ENCODE assay signal across 17 mouse cellular contexts in genomic region chr11:67001717-67002116, GRCm38 (mm10). TPM values are rescaled to one million over a fixed set of nuclear protein-coding genes. Genes with fewer than 3 reads are reported as not detected.
DNase-seq lines count a peak whose midpoint lies in the region; ATAC-seq lines count a peak whose summit lies in the region.
"Had no signal": no experiment of that assay in that cellular context is flagged by ENCODE, and none has a peak within 500 bp of the region (broad histone marks: within the 10 kb centered on the region; RNA-seq: fewer than 3 reads in every experiment).

No protein-coding gene starts in this region.

- H3K36me3 ChIP-seq in embryonic facial prominence, embryonic 10.5 days (replicated peaks), result no peaks in the 10 kb centered on the region
- no peaks in the 10 kb centered on the region for H3K36me3 ChIP-seq in hindbrain, embryonic 11.5 days (ENCODE audit: control insufficient read depth, insufficient read depth, low read length)
- no peaks in the 10 kb centered on the region for H3K36me3 ChIP-seq in midbrain, embryonic 13.5 days
- H3K36me3 ChIP-seq: limb, embryonic 13.5 days had no signal

- peak; percentile 56 for ATAC-seq in hindbrain, embryonic 11.5 days (ENCODE audit: low FRiP score)
- peak; percentile 83 for ATAC-seq in midbrain, embryonic 13.5 days

- H3K4me3 ChIP-seq in embryonic facial prominence, embryonic 10.5 days, result no peak overlapping the region
- no peak overlapping the region for H3K4me3 ChIP-seq in hindbrain, embryonic 11.5 days (ENCODE audit: low read depth, low read length)
- H3K4me3 ChIP-seq in midbrain, embryonic 13.5 days (replicated peaks), result no peak overlapping the region
- H3K4me3 ChIP-seq: limb, embryonic 13.5 days; megakaryocyte, embryonic 14.5 days had no signal

- H3K27ac ChIP-seq in embryonic facial prominence, embryonic 10.5 days (replicated peaks), result peak overlapping the region; percentile 52
- H3K27ac ChIP-seq in hindbrain, embryonic 11.5 days (ENCODE audit: low read depth, low read length), result 0 out of 2 replicates have a peak overlapping the region, but pooled peaks have one; percentile 17
- H3K27ac ChIP-seq in midbrain, embryonic 13.5 days, result peak overlapping the region; percentile 70
- H3K27ac ChIP-seq: limb, embryonic 13.5 days had no signal

- no peak overlapping the region for H3K4me2 ChIP-seq in hindbrain, embryonic 11.5 days (replicated peaks; ENCODE audit: low read depth, low read length)
- no peak overlapping the region for H3K4me2 ChIP-seq in midbrain, embryonic 13.5 days (replicated peaks)
- H3K4me2 ChIP-seq: limb, embryonic 13.5 days; lung, embryonic 14.5 days had no signal

- no peak overlapping the region for H3K9ac ChIP-seq in hindbrain, embryonic 11.5 days (ENCODE audit: low read depth, low read length)
- H3K9ac ChIP-seq in midbrain, embryonic 13.5 days (replicated peaks), result no peak overlapping the region; the same call in 1 of the 2 replicates
- H3K9ac ChIP-seq: limb, embryonic 13.5 days; lung, embryonic 14.5 days had no signal

- no peaks in the 10 kb centered on the region for H3K27me3 ChIP-seq in embryonic facial prominence, embryonic 10.5 days (replicated peaks; ENCODE audit: low read depth, poor library complexity, severe bottlenecking)
- no peaks in the 10 kb centered on the region for H3K27me3 ChIP-seq in hindbrain, embryonic 11.5 days (ENCODE audit: control insufficient read depth, insufficient read depth, low read length)
- peaks cover 7% of the 10 kb centered on the region for H3K27me3 ChIP-seq in midbrain, embryonic 13.5 days
- H3K27me3 ChIP-seq: limb, embryonic 13.5 days had no signal

- peaks cover 29% of the 10 kb centered on the region for H3K4me1 ChIP-seq in embryonic facial prominence, embryonic 10.5 days
- no peaks in the 10 kb centered on the region; the same call in 1 of the 2 replicates for H3K4me1 ChIP-seq in hindbrain, embryonic 11.5 days (replicated peaks; ENCODE audit: control insufficient read depth, insufficient read depth, low read length)
- H3K4me1 ChIP-seq in midbrain, embryonic 13.5 days (replicated peaks), result peaks cover 22% of the 10 kb centered on the region

- 21% methylated on average over 1 of the region's 1 CpGs for WGBS in embryonic facial prominence, embryonic 10.5 days
- 22% methylated on average over 1 of the region's 1 CpGs for WGBS in hindbrain, embryonic 11.5 days
- 4% methylated on average over 1 of the region's 1 CpGs for WGBS in midbrain, embryonic 13.5 days

- no peaks in the 10 kb centered on the region for H3K9me3 ChIP-seq in embryonic facial prominence, embryonic 10.5 days
- no peaks in the 10 kb centered on the region for H3K9me3 ChIP-seq in hindbrain, embryonic 11.5 days (ENCODE audit: control insufficient read depth, low read length)
- no peaks in the 10 kb centered on the region for H3K9me3 ChIP-seq in midbrain, embryonic 13.5 days
- H3K9me3 ChIP-seq: limb, embryonic 13.5 days; megakaryocyte, embryonic 14.5 days had no signal

- DNase-seq in embryonic facial prominence, embryonic 10.5 days (ENCODE audit: low spot score), result peak; percentile 56
- DNase-seq in hindbrain, embryonic 11.5 days (ENCODE audit: low spot score), result peak; percentile 67
- DNase-seq in retina, postnatal 1 day, result peak; percentile 64
- no peak for DNase-seq in adrenal gland, postnatal 4 days (ENCODE audit: low spot score in 2 of 2)
- DNase-seq in lung, postnatal 36 days, result no peak
- no peak for DNase-seq in heart, postnatal 10 days
- DNase-seq: heart, adult 11 months; kidney, postnatal 10 days; lung, embryonic 14.5 days; thymus, adult 2 months had no signal

- intact Hi-C loops in heart, postnatal 10 days (cut with DNase I), result no loop called here

RNA-seq across cellular contexts. Expression of gene Tmem220, which starts 23.2 kb away (rescaled TPM):
- polyA plus RNA-seq in embryonic facial prominence, embryonic 10.5 days (2016; fragmentation: Nextera tagmentation; extraction: Ambion mirVana), result 0.69 and 1.2 TPM in 2 replicates
- polyA plus RNA-seq in hindbrain, embryonic 11.5 days (2014; fragmentation: Nextera tagmentation; extraction: Ambion mirVana), result 1.4 and 1.5 TPM in 2 replicates
- polyA plus RNA-seq in midbrain, embryonic 13.5 days (2015; fragmentation: Nextera tagmentation; extraction: Ambion mirVana), result 0.89 and 0.93 TPM in 2 replicates
- total RNA-seq in adrenal gland, postnatal 4 days (2021), result 1 to 10 TPM; 5.9 to 6.2 TPM
- 1 to 10 TPM; 1.4 to 1.8 TPM for total RNA-seq in heart, postnatal 10 days (2021)

RNA-seq across cellular contexts. Expression of gene Tmem238l, which starts 45.3 kb away (rescaled TPM):
- polyA plus RNA-seq in embryonic facial prominence, embryonic 10.5 days (2016; fragmentation: Nextera tagmentation; extraction: Ambion mirVana), result not detected in 2 replicates
- not detected in 2 replicates for polyA plus RNA-seq in hindbrain, embryonic 11.5 days (2014; fragmentation: Nextera tagmentation; extraction: Ambion mirVana)
- not detected in 2 replicates for polyA plus RNA-seq in midbrain, embryonic 13.5 days (2015; fragmentation: Nextera tagmentation; extraction: Ambion mirVana)
- total RNA-seq in adrenal gland, postnatal 4 days (2021), result not detected
- under 1 TPM; 0.34 to 0.55 TPM for total RNA-seq in heart, postnatal 10 days (2021)
- total RNA-seq: hematopoietic stem cell, adult 5-6 weeks had no signal
- polyA plus RNA-seq: cortical plate, adult 2 months; frontal cortex, adult 2 months; limb, embryonic 13.5 days; lung, embryonic 14.5 days; spleen, adult 2 months had no signal

RNA-seq across cellular contexts. Expression of gene Adprm, which starts 50.7 kb away (rescaled TPM):
- 30.4 and 32.6 TPM in 2 replicates for polyA plus RNA-seq in embryonic facial prominence, embryonic 10.5 days (2016; fragmentation: Nextera tagmentation; extraction: Ambion mirVana)
- 38.7 and 39.0 TPM in 2 replicates for polyA plus RNA-seq in hindbrain, embryonic 11.5 days (2014; fragmentation: Nextera tagmentation; extraction: Ambion mirVana)
- polyA plus RNA-seq in midbrain, embryonic 13.5 days (2015; fragmentation: Nextera tagmentation; extraction: Ambion mirVana), result 37.0 and 38.5 TPM in 2 replicates
- 10 to 100 TPM; 28.0 to 29.2 TPM for total RNA-seq in adrenal gland, postnatal 4 days (2021)
- total RNA-seq in heart, postnatal 10 days (2021), result 10 to 100 TPM; 14.5 to 15.8 TPM

RNA-seq across cellular contexts. Expression of gene Sco1, which starts 50.8 kb away (rescaled TPM):
- polyA plus RNA-seq in embryonic facial prominence, embryonic 10.5 days (2016; fragmentation: Nextera tagmentation; extraction: Ambion mirVana), result 23.7 and 26.4 TPM in 2 replicates
- 16.1 and 20.0 TPM in 2 replicates for polyA plus RNA-seq in hindbrain, embryonic 11.5 days (2014; fragmentation: Nextera tagmentation; extraction: Ambion mirVana)
- polyA plus RNA-seq in midbrain, embryonic 13.5 days (2015; fragmentation: Nextera tagmentation; extraction: Ambion mirVana), result 15.1 and 16.4 TPM in 2 replicates
- total RNA-seq in adrenal gland, postnatal 4 days (2021), result 10 to 100 TPM; 20.4 to 20.8 TPM
- 10 to 100 TPM; 17.8 to 19.2 TPM for total RNA-seq in heart, postnatal 10 days (2021)

Comparison
In these comparisons a context has a peak if more than half of its experiments do, and no peak if none do; other contexts are left out.
1. DNase-seq: peak in embryonic facial prominence, embryonic 10.5 days (single experiment), hindbrain, embryonic 11.5 days (single experiment) and retina, postnatal 1 day (single experiment); none in adrenal gland, postnatal 4 days (0 of 2), lung, postnatal 36 days (single experiment) and heart, postnatal 10 days (0 of 2).
2. H3K27ac ChIP-seq: peak in every context shown above with its lines; median percentile 70 in midbrain, embryonic 13.5 days; 52 in embryonic facial prominence, embryonic 10.5 days; 17 in hindbrain, embryonic 11.5 days.